Mouse (Mus musculus): ENCODE data around the gene Dolk.

- TF ChIP-seq POLR2A (IDR thresholded peaks at IDR 0.05; ENCODE audit: insufficient read depth, low read depth, low read length) (no peak), CTCF (IDR thresholded peaks at IDR 0.05; ENCODE audit: insufficient read depth, low read depth, low read length) (no peak)
Observed at GRCm38 (mm10) chr2:30247681-30248080, 38.5 kb downstream of the Dolk start.

Measured in olfactory bulb, adult 2 months (tissue).